Mouse (Mus musculus) ES-Bruce4 (cell line): ENCODE results near the gene Pth2. TPM values are rescaled to one million over a fixed set of nuclear protein-coding genes. Genes with fewer than 3 reads are reported as not detected.

Experiments
- H3K27ac ChIP-seq: 2 replicates; pipeline ENCODE4 v1.5.1; 2012; ENCODE audit warnings: low read length, inconsistent platforms; ENCODE audit not compliant: insufficient read depth
- H3K27me3 ChIP-seq: 2 replicates; pipeline ENCODE4 v1.6.1; 2012; ENCODE audit warnings: mild to moderate bottlenecking, low read length, inconsistent platforms; ENCODE audit not compliant: control insufficient read depth, poor library complexity, insufficient read depth, severe bottlenecking
- H3K36me3 ChIP-seq: 2 replicates; pipeline ENCODE4 v1.6.1; 2012; ENCODE audit warnings: inconsistent platforms, mild to moderate bottlenecking, low read length, moderate library complexity; ENCODE audit not compliant: control insufficient read depth, poor library complexity, insufficient read depth, severe bottlenecking
- H3K4me1 ChIP-seq: one replicate; pipeline ENCODE4 v1.8.1; 2011; ENCODE audit warnings: low read length; ENCODE audit not compliant: control insufficient read depth, insufficient read depth
- H3K4me3 ChIP-seq: 2 replicates; pipeline ENCODE4 v1.5.1; 2011; ENCODE audit warnings: low read depth, mild to moderate bottlenecking, low read length
- H3K9ac ChIP-seq: 2 replicates; pipeline ENCODE4 v1.6.1; 2012; ENCODE audit warnings: low read depth, mild to moderate bottlenecking, inconsistent platforms; ENCODE audit not compliant: poor library complexity, severe bottlenecking
- H3K9me3 ChIP-seq: replicated peaks from 2 replicates; pipeline ENCODE4 v1.6.1; 2012; ENCODE audit warnings: mild to moderate bottlenecking, low read length, inconsistent platforms; ENCODE audit not compliant: control insufficient read depth, poor library complexity, insufficient read depth, severe bottlenecking
- CTCF ChIP-seq: IDR thresholded peaks from one replicate; pipeline ENCODE4 v1.8.1; 2011; ENCODE audit warnings: low read depth, low read length
- EP300 ChIP-seq: IDR thresholded peaks from 2 replicates; pipeline ENCODE4 v1.6.1; 2011; ENCODE audit warnings: low read depth, low read length; ENCODE audit not compliant: insufficient read depth
- POLR2A ChIP-seq: IDR thresholded peaks from one replicate; pipeline ENCODE4 v1.8.1; 2011; ENCODE audit warnings: low read length; ENCODE audit not compliant: insufficient read depth
- polyA plus RNA-seq: library from polyadenylated mRNA; stranded (reverse); fragments of >200 nt; gene quantifications from 2 replicates; pipeline ENCODE4 v1.2.4, GENCODE M21; 2011; ENCODE audit warnings: low read depth; ENCODE audit not compliant: missing spikeins, insufficient read depth, insufficient read length

Pth2 gene
- polyA plus RNA-seq, 1 experiment, result not detected

- no peak overlapping the region for H3K27ac ChIP-seq
- 0 out of 2 replicates have a peak, but pooled peaks cover 6% of the 10 kb centered on the region for H3K36me3 ChIP-seq
- H3K4me1 ChIP-seq, result no peaks in the 10 kb centered on the region
- H3K9me3 ChIP-seq, result no peaks in the 10 kb centered on the region
- H3K9ac ChIP-seq, result no peak overlapping the region
- no peak for TF ChIP-seq POLR2A
- no peak for TF ChIP-seq CTCF
- TF ChIP-seq EP300, result no peak
- no peak overlapping the region for H3K4me3 ChIP-seq
- no peaks in the 10 kb centered on the region for H3K27me3 ChIP-seq
Measured at GRCm38 (mm10) chr7:45144368-45145174, 36.2 kb upstream of the Pth2 start.

- Histone ChIP-seq H3K9me3 (no peaks in the 10 kb centered on the region), H3K9ac (no peak overlapping the region), H3K4me1 (no peaks in the 10 kb centered on the region), H3K36me3 (0 out of 2 replicates have a peak, but pooled peaks cover 6% of the 10 kb centered on the region), H3K27me3 (no peaks in the 10 kb centered on the region), H3K27ac (no peak overlapping the region), H3K4me3 (no peak overlapping the region)
- TF ChIP-seq EP300 (no peak), CTCF (no peak), POLR2A (no peak)
Measured at GRCm38 (mm10) chr7:45145460-45145859, 35.3 kb upstream of the Pth2 start.

GRCm38 (mm10) chr7:45147267-45147666 lies 33.5 kb upstream of the Pth2 start:
- TF ChIP-seq POLR2A (no peak), EP300 (no peak), CTCF (no peak)
- Histone ChIP-seq H3K9me3 (no peaks in the 10 kb centered on the region), H3K27ac (no peak overlapping the region), H3K4me3 (no peak overlapping the region), H3K27me3 (no peaks in the 10 kb centered on the region), H3K4me1 (peaks cover 5% of the 10 kb centered on the region), H3K36me3 (0 out of 2 replicates have a peak, but pooled peaks cover 2% of the 10 kb centered on the region), H3K9ac (no peak overlapping the region)

GRCm38 (mm10) chr7:45147899-45148298 lies 32.9 kb upstream of the Pth2 start:
- Histone ChIP-seq H3K9me3 (no peaks in the 10 kb centered on the region), H3K36me3 (0 out of 2 replicates have a peak, but pooled peaks cover 2% of the 10 kb centered on the region), H3K4me1 (peaks cover 5% of the 10 kb centered on the region), H3K27me3 (no peaks in the 10 kb centered on the region), H3K4me3 (no peak overlapping the region), H3K27ac (no peak overlapping the region), H3K9ac (no peak overlapping the region)
- TF ChIP-seq POLR2A, result no peak
- no peak for TF ChIP-seq CTCF
- TF ChIP-seq EP300, result no peak

GRCm38 (mm10) chr7:45148534-45149098 lies 32.2 kb upstream of the Pth2 start:
- TF ChIP-seq EP300 (no peak), POLR2A (no peak), CTCF (no peak)
- H3K9ac ChIP-seq, result no peak overlapping the region
- no peaks in the 10 kb centered on the region for H3K9me3 ChIP-seq
- peaks cover 5% of the 10 kb centered on the region for H3K4me1 ChIP-seq
- H3K36me3 ChIP-seq, result 0 out of 2 replicates have a peak, but pooled peaks cover 2% of the 10 kb centered on the region
- no peak overlapping the region for H3K4me3 ChIP-seq
- H3K27me3 ChIP-seq, result no peaks in the 10 kb centered on the region
- no peak overlapping the region for H3K27ac ChIP-seq

GRCm38 (mm10) chr7:45149545-45149944 lies 31.2 kb upstream of the Pth2 start:
- TF ChIP-seq EP300 (no peak), CTCF (no peak), POLR2A (no peak)
- H3K27ac ChIP-seq, result no peak overlapping the region

More at GRCm38 (mm10) chr7:45149545-45149944, 31.2 kb upstream of the Pth2 start:
- peaks cover 5% of the 10 kb centered on the region for H3K4me1 ChIP-seq
- no peak overlapping the region for H3K9ac ChIP-seq
- no peaks in the 10 kb centered on the region for H3K9me3 ChIP-seq
- 0 out of 2 replicates have a peak, but pooled peaks cover 2% of the 10 kb centered on the region for H3K36me3 ChIP-seq
- no peaks in the 10 kb centered on the region for H3K27me3 ChIP-seq
- H3K4me3 ChIP-seq, result no peak overlapping the region
